Mouse (Mus musculus) MEL (cell line): ENCODE results near the gene Arhgap21.

Experiments
- CTCF ChIP-seq, 3 experiments: IDR thresholded peaks in 2 of 3; conservative IDR thresholded peaks in 1 of 3; 2 replicates each; pipeline ENCODE4 v1.5.1; 2011 to 2012; ENCODE audit warnings: low read length in 3 of 3, low read depth in 2 of 3, mild to moderate bottlenecking in 2 of 3, improper control_type of control experiment in 1 of 3, inconsistent platforms in 1 of 3, mixed read lengths in 1 of 3, moderate library complexity in 1 of 3; ENCODE audit not compliant: control insufficient read depth in 1 of 3, insufficient read depth in 1 of 3, poor library complexity in 1 of 3, severe bottlenecking in 1 of 3
- EP300 ChIP-seq, 2 experiments: IDR thresholded peaks; 2 replicates each; pipeline ENCODE4 v1.6.1; 2011; ENCODE audit warnings: improper control_type of control experiment in 2 of 2, low read length in 2 of 2, low read depth in 1 of 2, mild to moderate bottlenecking in 1 of 2
- GABPA ChIP-seq: IDR thresholded peaks from 2 replicates; pipeline ENCODE4 v1.6.1; 2012; ENCODE audit warnings: low read depth, mild to moderate bottlenecking, inconsistent platforms, low read length, improper control_type of control experiment, moderate library complexity
- GATA1 ChIP-seq: IDR thresholded peaks from 2 replicates; pipeline ENCODE4 v1.6.1; 2011; ENCODE audit warnings: low read depth, low read length, improper control_type of control experiment
- MAX ChIP-seq: IDR thresholded peaks from 2 replicates; pipeline ENCODE4 v1.6.1; 2011; ENCODE audit warnings: low read length, improper control_type of control experiment
- MXI1 ChIP-seq: IDR thresholded peaks from 2 replicates; pipeline ENCODE4 v1.6.1; 2011; ENCODE audit warnings: mild to moderate bottlenecking, low read depth, low read length, improper control_type of control experiment
- SIN3A ChIP-seq: IDR thresholded peaks from 2 replicates; pipeline ENCODE4 v1.6.1; 2012; ENCODE audit warnings: low read length, improper control_type of control experiment, inconsistent platforms
- USF1 ChIP-seq: IDR thresholded peaks from 2 replicates; pipeline ENCODE4 v1.6.1; 2014; ENCODE audit warnings: low read depth, mild to moderate bottlenecking, inconsistent platforms, low read length, improper control_type of control experiment, moderate library complexity
- ZMIZ1 ChIP-seq: IDR thresholded peaks from 2 replicates; pipeline ENCODE4 v1.6.1; 2012; ENCODE audit warnings: low read depth, mild to moderate bottlenecking, inconsistent platforms, low read length, improper control_type of control experiment, moderate library complexity

- TF ChIP-seq GATA1 (no peak), ZMIZ1 (no peak), MAX (no peak), USF1 (no peak), CTCF (IDR thresholded peaks at IDR 0.05 in 2 of 3, conservative IDR thresholded peaks at IDR 0.05 in 1 of 3; ENCODE audit: control insufficient read depth in 1 of 3, insufficient read depth in 1 of 3, low read depth in 2 of 3, low read length in 3 of 3, poor library complexity in 1 of 3, severe bottlenecking in 1 of 3) (no peak), SIN3A (no peak), EP300 (IDR thresholded peaks at IDR 0.05; ENCODE audit: low read depth in 1 of 2, low read length in 2 of 2) (no peak), MXI1 (no peak), GABPA (no peak)
These were observed 35.9 kb downstream of the Arhgap21 start for GRCm38 (mm10) chr2:20932748-20933313.
